Comparison of ENCODE assay signal across 7 mouse cellular contexts in the genomic region with DNA sequence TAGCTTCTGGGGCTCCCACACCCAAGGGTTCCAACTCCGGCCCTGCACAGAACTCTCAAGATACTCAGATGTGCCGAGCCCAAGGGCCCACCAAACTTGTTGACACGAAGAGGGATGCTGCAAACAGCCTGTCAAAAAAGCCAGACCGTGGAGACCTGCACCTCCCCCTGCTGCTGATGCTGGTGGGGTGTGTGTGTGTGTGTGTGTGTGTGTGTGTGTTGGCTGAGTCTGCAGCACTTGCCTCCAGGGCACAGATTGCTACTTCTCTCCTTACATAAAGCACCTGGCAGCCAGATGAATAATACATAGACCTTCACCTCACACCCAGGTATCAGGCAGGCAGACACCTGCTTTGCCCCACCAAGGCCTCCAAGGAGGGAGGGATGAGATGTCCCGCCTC. TPM values are rescaled to one million over a fixed set of nuclear protein-coding genes. Genes with fewer than 3 reads are reported as not detected.
DNase-seq lines count a peak whose midpoint lies in the region; ATAC-seq and TF ChIP-seq lines count a peak whose summit lies in the region.

No protein-coding gene starts in this region.

- H3K79me2 ChIP-seq in myocyte (ENCODE audit: control insufficient read depth, insufficient read depth) = peaks cover 45% of the 10 kb centered on the region

- H3ac ChIP-seq in myocyte (ENCODE audit: control insufficient read depth, insufficient read length) = peak overlapping the region; percentile 58

- peak overlapping the region; percentile 84 for H3K4me2 ChIP-seq in lung, embryonic 15.5 days
- peak overlapping the region; percentile 94 for H3K4me2 ChIP-seq in hindbrain, embryonic 14.5 days (replicated peaks)
- peak overlapping the region; percentile 88 for H3K4me2 ChIP-seq in myocyte (ENCODE audit: low read depth)

- peak overlapping the region; percentile 86 for H3K4me3 ChIP-seq in lung, embryonic 15.5 days
- H3K4me3 ChIP-seq in brown adipose tissue, adult 24 weeks (ENCODE audit: insufficient read depth, low read depth, low read length) = peak overlapping the region; percentile 94
- H3K4me3 ChIP-seq in hindbrain, embryonic 14.5 days (replicated peaks; ENCODE audit: low read length) = peak overlapping the region; percentile 76
- H3K4me3 ChIP-seq in myocyte = peak overlapping the region; percentile 72

- H3K9ac ChIP-seq in lung, embryonic 15.5 days = peak overlapping the region; percentile 78
- H3K9ac ChIP-seq in hindbrain, embryonic 14.5 days = peak overlapping the region; percentile 92

- no peaks in the 10 kb centered on the region for H3K27me3 ChIP-seq in lung, embryonic 15.5 days
- H3K27me3 ChIP-seq in hindbrain, embryonic 14.5 days (ENCODE audit: control insufficient read depth, insufficient read depth, low read length) = 0 out of 2 replicates have a peak, but pooled peaks cover 3% of the 10 kb centered on the region
- H3K27me3 ChIP-seq in myocyte (ENCODE audit: control insufficient read depth, insufficient read depth, insufficient read length) = no peaks in the 10 kb centered on the region

- peaks cover 50% of the 10 kb centered on the region for H3K4me1 ChIP-seq in lung, embryonic 15.5 days
- H3K4me1 ChIP-seq in brown adipose tissue, adult 24 weeks (ENCODE audit: control insufficient read depth, insufficient read depth, insufficient read length, low read length) = peaks cover 41% of the 10 kb centered on the region
- peaks cover 30% of the 10 kb centered on the region for H3K4me1 ChIP-seq in hindbrain, embryonic 14.5 days (replicated peaks; ENCODE audit: control insufficient read depth, insufficient read depth, low read length)

- WGBS in lung, embryonic 15.5 days = 11% methylated on average over 5 of the region's 5 CpGs
- 18% methylated on average over 5 of the region's 5 CpGs for WGBS in hindbrain, embryonic 14.5 days

- H3K36me3 ChIP-seq in lung, embryonic 15.5 days = no peaks in the 10 kb centered on the region
- H3K36me3 ChIP-seq in hindbrain, embryonic 14.5 days (replicated peaks; ENCODE audit: control insufficient read depth, insufficient read depth) = no peaks in the 10 kb centered on the region
- no peaks in the 10 kb centered on the region for H3K36me3 ChIP-seq in myocyte (ENCODE audit: control insufficient read depth, insufficient read depth)

- no peak for DNase-seq in lung, postnatal 10 days
- DNase-seq in hindbrain, embryonic 14.5 days (ENCODE audit: low spot score) = no peak
- DNase-seq in left cerebral cortex, adult 8-10 months (ENCODE audit: low spot score in 2 of 2) = no peak

- TF ChIP-seq POLR2A in myocyte (IDR thresholded peaks at IDR 0.05; ENCODE audit: insufficient read length, low read depth) = no peak

- 0 out of 2 replicates have a peak overlapping the region, but pooled peaks have one; percentile 8 for H3K27ac ChIP-seq in lung, embryonic 15.5 days
- no peak overlapping the region; the same call in 1 of the 2 replicates for H3K27ac ChIP-seq in brown adipose tissue, adult 24 weeks (replicated peaks; ENCODE audit: low read depth, low read length)
- H3K27ac ChIP-seq in hindbrain, embryonic 14.5 days = no peak overlapping the region

- no peak for ATAC-seq in lung, embryonic 15.5 days (ENCODE audit: borderline replicate concordance, extremely low read depth, low FRiP score, low TSS enrichment)
- 0 out of 2 replicates have a peak, but pooled peaks have one; percentile 1 for ATAC-seq in hindbrain, embryonic 14.5 days (ENCODE audit: low FRiP score)
- ATAC-seq in activated CD4-positive, CD25-positive, alpha-beta regulatory T cell, adult 4 months = no peak

- H3K9me3 ChIP-seq in lung, embryonic 15.5 days = no peaks in the 10 kb centered on the region
- H3K9me3 ChIP-seq in hindbrain, embryonic 14.5 days (ENCODE audit: control insufficient read depth, low read length) = no peaks in the 10 kb centered on the region

TF ChIP-seq in myocyte, 11 proteins besides CTCF, POLR2A, EP300 and RAD21:
- TF ChIP-seq MYOG (IDR thresholded peaks at IDR 0.05; ENCODE audit: control insufficient read depth in 1 of 3, insufficient read depth in 1 of 3, insufficient read length in 2 of 3, low read depth in 2 of 3) = no peak
- TF ChIP-seq MAX (IDR thresholded peaks at IDR 0.05; ENCODE audit: low read depth) = no peak
- TF ChIP-seq SRF (IDR thresholded peaks at IDR 0.05; ENCODE audit: control insufficient read depth, insufficient read length, low read depth) = no peak
- TF ChIP-seq MYOD1 (IDR thresholded peaks at IDR 0.05; ENCODE audit: control insufficient read depth in 1 of 3, insufficient read length in 2 of 3, low read depth in 2 of 3) = no peak
- no peak for TF ChIP-seq REST (IDR thresholded peaks at IDR 0.05; ENCODE audit: insufficient read depth, insufficient read length)
- TF ChIP-seq TCF3 (IDR thresholded peaks at IDR 0.05; ENCODE audit: insufficient read length, low read depth) = no peak
- no peak for TF ChIP-seq E2F4 (IDR thresholded peaks at IDR 0.05; ENCODE audit: insufficient read depth)
- TF ChIP-seq USF1 (IDR thresholded peaks at IDR 0.05; ENCODE audit: low read depth) = no peak
- no peak for TF ChIP-seq CEBPB (IDR thresholded peaks at IDR 0.05; ENCODE audit: insufficient read depth, poor library complexity, severe bottlenecking)
- no peak for TF ChIP-seq POLR2AphosphoS2 (IDR thresholded peaks at IDR 0.05; ENCODE audit: insufficient read length, low read depth)
- no peak for TF ChIP-seq TCF12 (IDR thresholded peaks at IDR 0.05; ENCODE audit: insufficient read depth, poor library complexity, severe bottlenecking)

RNA-seq across cellular contexts. Expression of a gene that starts 1.2 kb away (rescaled TPM):
- polyA plus RNA-seq in lung, embryonic 15.5 days (2015; fragmentation: Nextera tagmentation; extraction: Ambion mirVana) = 76.4 and 76.5 TPM in 2 replicates
- 60.3 and 71.0 TPM in 2 replicates for polyA plus RNA-seq in brown adipose tissue, adult 24 weeks (2012; ENCODE audit: insufficient read depth, insufficient read length, missing spikeins)
- polyA plus RNA-seq in hindbrain, embryonic 14.5 days (2014; fragmentation: Nextera tagmentation; extraction: Ambion mirVana) = 39.9 and 40.0 TPM in 2 replicates
- polyA plus RNA-seq in myocyte (2012; fragmentation: generic; extraction: Trizol) = 110 TPM
- total RNA-seq in left cerebral cortex, adult 8-10 months (2022) = 10 to 100 TPM; 69.7 to 89.8 (median 75.6) TPM
- 10 to 100 TPM in 1 of 2 experiments, 1 to 10 TPM in 1; 9.3 to 18.1 TPM for polyA plus RNA-seq in activated CD4-positive, CD25-positive, alpha-beta regulatory T cell, adult 4 months (2017; shearing (Covaris generic))

RNA-seq across cellular contexts. Expression of a gene that starts 53.2 kb away (rescaled TPM):
- polyA plus RNA-seq in lung, embryonic 15.5 days (2015; fragmentation: Nextera tagmentation; extraction: Ambion mirVana) = 97.2 and 99.0 TPM in 2 replicates
- polyA plus RNA-seq in brown adipose tissue, adult 24 weeks (2012; ENCODE audit: insufficient read depth, insufficient read length, missing spikeins) = 17.4 and 24.8 TPM in 2 replicates
- 184 and 213 TPM in 2 replicates for polyA plus RNA-seq in hindbrain, embryonic 14.5 days (2014; fragmentation: Nextera tagmentation; extraction: Ambion mirVana)
- polyA plus RNA-seq in myocyte (2012; fragmentation: generic; extraction: Trizol) = 116 TPM
- total RNA-seq in left cerebral cortex, adult 8-10 months (2022) = 100 to 1,000 TPM; 146 to 162 (median 152) TPM
- 1 to 10 TPM; 5.5 to 5.6 TPM for polyA plus RNA-seq in activated CD4-positive, CD25-positive, alpha-beta regulatory T cell, adult 4 months (2017; shearing (Covaris generic))

RNA-seq across cellular contexts. Expression of a gene that starts 55.8 kb away (rescaled TPM):
- 4.8 and 5.3 TPM in 2 replicates for polyA plus RNA-seq in lung, embryonic 15.5 days (2015; fragmentation: Nextera tagmentation; extraction: Ambion mirVana)
- polyA plus RNA-seq in brown adipose tissue, adult 24 weeks (2012; ENCODE audit: insufficient read depth, insufficient read length, missing spikeins) = 9.8 and 11.4 TPM in 2 replicates
- polyA plus RNA-seq in hindbrain, embryonic 14.5 days (2014; fragmentation: Nextera tagmentation; extraction: Ambion mirVana) = 1.1 TPM in 2 replicates
- 15.6 TPM for polyA plus RNA-seq in myocyte (2012; fragmentation: generic; extraction: Trizol)
- 1 to 10 TPM; 1.2 to 3.8 (median 1.5) TPM for total RNA-seq in left cerebral cortex, adult 8-10 months (2022)
- polyA plus RNA-seq in activated CD4-positive, CD25-positive, alpha-beta regulatory T cell, adult 4 months (2017; shearing (Covaris generic)) = 1 to 10 TPM; 1.9 to 3.7 TPM
